Mouse (Mus musculus) kidney, adult 2 months (tissue): ENCODE results near the gene Ivd.

Source experiments
- CTCF ChIP-seq: fragments of 200-500 bp; conservative IDR thresholded peaks from 2 replicates; pipeline ENCODE4 v1.5.1; 2011; ENCODE audit warnings: low read depth, mild to moderate bottlenecking, control low read depth, low read length, moderate library complexity, mixed read lengths; ENCODE audit not compliant: insufficient read depth, insufficient read length
- POLR2A ChIP-seq: fragments of 200-500 bp; IDR thresholded peaks from one replicate; pipeline ENCODE4 v1.6.1; 2011; ENCODE audit warnings: low read depth, low read length, control low read depth

GRCm38 (mm10) chr2:118813981-118814836 lies 47.5 kb upstream of the Ivd start, which contains the start of gene Knstrn:
- TF ChIP-seq POLR2A (no peak), CTCF (no peak)
